Mouse (Mus musculus) myocyte (in vitro differentiated cells): Measurements from ENCODE around the gene E2f4. TPM values are rescaled to one million over a fixed set of nuclear protein-coding genes. Genes with fewer than 3 reads are reported as not detected.

Experiments used
- H3K27me3 ChIP-seq: one replicate; pipeline ENCODE4 v1.6.1; 2011; ENCODE audit not compliant: control insufficient read depth, insufficient read depth, insufficient read length
- H3K36me3 ChIP-seq: one replicate; pipeline ENCODE4 v1.6.1; 2011; ENCODE audit not compliant: control insufficient read depth, insufficient read depth
- H3K4me2 ChIP-seq: one replicate; pipeline ENCODE4 v1.6.1; 2011; ENCODE audit warnings: low read depth, control low read depth
- H3K4me3 ChIP-seq: one replicate; pipeline ENCODE4 v1.5.1; 2011; ENCODE audit warnings: mild to moderate bottlenecking, control low read depth, moderate library complexity
- H3K79me2 ChIP-seq: one replicate; pipeline ENCODE4 v1.6.1; 2011; ENCODE audit not compliant: control insufficient read depth, insufficient read depth
- H3ac ChIP-seq: one replicate; pipeline ENCODE4 v1.6.1; 2011; ENCODE audit not compliant: control insufficient read depth, insufficient read length
- CEBPB ChIP-seq: IDR thresholded peaks from 2 replicates; pipeline ENCODE4 v1.6.1; 2011; ENCODE audit warnings: mild to moderate bottlenecking, moderate library complexity; ENCODE audit not compliant: poor library complexity, insufficient read depth, severe bottlenecking
- E2F4 ChIP-seq: IDR thresholded peaks from one replicate; pipeline ENCODE4 v1.6.1; 2011; ENCODE audit warnings: mild to moderate bottlenecking, control low read depth, moderate library complexity; ENCODE audit not compliant: insufficient read depth
- MAX ChIP-seq: IDR thresholded peaks from one replicate; pipeline ENCODE4 v1.6.1; 2011; ENCODE audit warnings: low read depth, mild to moderate bottlenecking, control low read depth
- MYOD1 ChIP-seq, 3 experiments: IDR thresholded peaks; one replicate each; pipeline ENCODE4 v1.6.1; 2011; ENCODE audit warnings: control low read depth in 2 of 3, low read depth in 2 of 3, mild to moderate bottlenecking in 2 of 3, moderate library complexity in 1 of 3; ENCODE audit not compliant: insufficient read length in 2 of 3, control insufficient read depth in 1 of 3
- MYOG ChIP-seq, 3 experiments: IDR thresholded peaks; one replicate each; pipeline ENCODE4 v1.6.1; 2011; ENCODE audit warnings: control low read depth in 2 of 3, low read depth in 2 of 3, mild to moderate bottlenecking in 2 of 3; ENCODE audit not compliant: insufficient read length in 2 of 3, control insufficient read depth in 1 of 3, insufficient read depth in 1 of 3
- POLR2A ChIP-seq: IDR thresholded peaks from one replicate; pipeline ENCODE4 v1.6.1; 2011; ENCODE audit warnings: low read depth, mild to moderate bottlenecking, control low read depth, moderate library complexity; ENCODE audit not compliant: insufficient read length
- POLR2AphosphoS2 ChIP-seq: IDR thresholded peaks from one replicate; pipeline ENCODE4 v1.6.1; 2011; ENCODE audit warnings: low read depth, control low read depth; ENCODE audit not compliant: insufficient read length
- REST ChIP-seq: IDR thresholded peaks from one replicate; pipeline ENCODE4 v1.6.1; 2011; ENCODE audit warnings: mild to moderate bottlenecking, control low read depth, moderate library complexity; ENCODE audit not compliant: insufficient read depth, insufficient read length
- SRF ChIP-seq: IDR thresholded peaks from one replicate; pipeline ENCODE4 v1.6.1; 2011; ENCODE audit warnings: low read depth; ENCODE audit not compliant: control insufficient read depth, insufficient read length
- TCF12 ChIP-seq: IDR thresholded peaks from one replicate; pipeline ENCODE4 v1.6.1; 2011; ENCODE audit warnings: mild to moderate bottlenecking, control low read depth; ENCODE audit not compliant: poor library complexity, insufficient read depth, severe bottlenecking
- TCF3 ChIP-seq: IDR thresholded peaks from one replicate; pipeline ENCODE4 v1.6.1; 2011; ENCODE audit warnings: low read depth, control low read depth; ENCODE audit not compliant: insufficient read length
- USF1 ChIP-seq: IDR thresholded peaks from one replicate; pipeline ENCODE4 v1.6.1; 2011; ENCODE audit warnings: low read depth, mild to moderate bottlenecking, control low read depth, moderate library complexity
- polyA plus RNA-seq: library from polyadenylated mRNA; unstranded; fragments of >200 nt; fragmentation: generic; extraction: Trizol; gene quantifications from one replicate; pipeline ENCODE4 v1.2.1, GENCODE M21; 2012; ENCODE audit warnings: missing spikeins

E2f4 gene
- polyA plus RNA-seq, 1 experiment: 59.7 TPM

DNA sequence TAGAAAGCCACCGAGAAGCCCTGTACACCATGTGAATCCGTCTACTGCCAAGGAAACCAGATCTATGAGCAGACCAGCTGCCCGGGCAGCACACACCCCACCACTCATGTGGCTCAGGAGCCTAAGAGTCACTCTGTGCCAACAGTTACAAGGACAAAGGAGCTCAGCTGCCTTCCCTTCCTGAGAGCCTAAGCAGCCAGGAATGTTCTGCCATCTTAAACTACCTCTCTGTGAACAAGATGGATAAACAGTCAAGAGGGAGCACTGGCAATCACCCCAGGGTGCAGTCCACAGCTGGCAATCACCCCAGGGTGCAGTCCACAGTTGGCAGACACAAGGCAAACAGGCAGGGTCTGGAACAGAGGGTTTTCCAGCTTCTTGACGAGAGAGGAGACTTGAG lies 20.5 kb downstream of the E2f4 start:
- Histone ChIP-seq H3ac (no peak overlapping the region), H3K4me3 (no peak overlapping the region), H3K36me3 (peaks cover 39% of the 10 kb centered on the region), H3K4me2 (peak overlapping the region; percentile 26), H3K79me2 (no peaks in the 10 kb centered on the region), H3K27me3 (no peaks in the 10 kb centered on the region)
- TF ChIP-seq SRF (no peak), POLR2AphosphoS2 (no peak), TCF12 (no peak), POLR2A (no peak), CEBPB (no peak), REST (no peak), MYOG (IDR thresholded peaks at IDR 0.05; ENCODE audit: control insufficient read depth in 1 of 3, insufficient read depth in 1 of 3, insufficient read length in 2 of 3, low read depth in 2 of 3) (peak; percentile 39 to 91 (median 85)), TCF3 (no peak), E2F4 (no peak), MAX (no peak), USF1 (no peak), MYOD1 (IDR thresholded peaks at IDR 0.05; ENCODE audit: control insufficient read depth in 1 of 3, insufficient read length in 2 of 3, low read depth in 2 of 3) (peak; percentile 58 to 83 (median 70))

DNA sequence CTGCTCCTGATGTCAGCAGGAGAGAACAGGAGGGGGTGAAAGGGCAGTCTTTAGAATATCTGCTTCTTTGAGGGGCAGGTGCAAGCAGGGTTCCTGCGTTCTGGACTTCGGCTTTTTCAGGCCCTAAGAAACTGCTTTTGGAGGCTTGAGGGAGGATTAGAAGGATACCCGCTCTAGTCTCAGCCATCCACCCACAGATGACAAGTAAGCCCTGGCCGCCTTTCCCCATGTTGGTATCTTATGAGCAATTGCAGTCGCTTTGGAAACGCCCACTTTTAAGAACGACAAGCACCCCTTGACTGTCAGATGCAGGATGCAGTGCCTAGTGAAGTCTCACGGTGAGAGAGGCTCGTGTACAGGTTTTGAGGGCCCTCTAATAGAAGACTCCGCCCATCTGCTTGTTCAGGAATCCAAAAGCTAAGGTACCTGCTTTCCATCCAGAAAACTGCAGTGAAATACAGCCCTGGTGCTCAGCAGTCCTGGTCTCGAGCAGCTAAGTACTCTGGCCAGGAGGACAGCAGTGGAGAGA lies 21.3 kb downstream of the E2f4 start:
- no peak overlapping the region for H3K4me2 ChIP-seq
- H3K27me3 ChIP-seq: no peaks in the 10 kb centered on the region
- no peak overlapping the region for H3K4me3 ChIP-seq
- H3K79me2 ChIP-seq: no peaks in the 10 kb centered on the region
- TF ChIP-seq MYOD1 (IDR thresholded peaks at IDR 0.05; ENCODE audit: control insufficient read depth in 1 of 3, insufficient read length in 2 of 3, low read depth in 2 of 3) (no peak), MAX (no peak), POLR2AphosphoS2 (no peak), TCF12 (no peak), POLR2A (no peak), TCF3 (no peak)
- no peak overlapping the region for H3ac ChIP-seq
- peaks cover 42% of the 10 kb centered on the region for H3K36me3 ChIP-seq

DNA sequence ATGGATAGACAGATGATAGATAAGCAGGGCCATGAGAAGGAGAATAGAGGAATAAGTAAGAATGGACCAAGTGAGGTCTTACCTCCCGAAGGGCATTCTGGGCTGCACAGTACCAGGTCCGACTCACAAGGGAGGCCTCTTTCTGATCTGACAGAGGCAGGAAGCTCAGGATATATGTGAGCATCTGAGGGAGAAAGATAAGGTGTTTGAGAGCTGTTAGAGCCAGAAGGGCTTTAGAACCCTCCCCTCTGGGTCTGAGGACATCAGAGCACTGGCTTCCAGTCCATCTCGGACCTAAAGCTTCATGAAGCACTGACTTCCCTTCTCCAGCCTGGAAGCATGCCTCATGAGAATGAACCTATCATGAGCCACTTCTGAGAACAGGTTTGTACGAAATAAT lies 25.7 kb downstream of the E2f4 start:
- peaks cover 7% of the 10 kb centered on the region for H3K36me3 ChIP-seq

DNA sequence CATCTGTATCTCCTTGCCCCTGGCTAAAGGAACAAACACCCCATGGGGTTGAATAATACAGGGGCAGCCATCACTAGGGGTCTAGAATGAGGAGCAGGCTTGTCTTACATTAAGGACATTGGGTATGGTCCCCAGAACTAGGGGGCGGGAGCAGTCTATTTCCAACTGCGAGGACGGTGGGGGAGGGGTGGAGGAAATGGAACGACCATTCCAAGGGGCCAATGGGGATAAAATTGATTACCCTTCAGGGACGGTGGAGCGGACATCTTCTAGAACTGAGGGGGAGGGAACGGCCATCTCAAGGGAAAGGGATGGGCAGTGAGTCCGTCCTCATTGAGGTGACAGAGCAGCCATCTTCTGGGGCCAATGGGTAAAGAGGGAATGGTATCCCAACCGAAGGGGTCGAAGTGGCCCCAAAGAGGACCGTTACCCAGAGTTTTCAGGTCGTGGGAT lies 28.2 kb downstream of the E2f4 start:
- Histone ChIP-seq H3K27me3 (no peaks in the 10 kb centered on the region), H3K36me3 (peaks cover 15% of the 10 kb centered on the region), H3K4me3 (peak overlapping the region; percentile 79), H3ac (peak overlapping the region; percentile 47), H3K4me2 (peak overlapping the region; percentile 91), H3K79me2 (peaks cover 37% of the 10 kb centered on the region)
- TF ChIP-seq TCF3: no peak
- TF ChIP-seq USF1: no peak
- TF ChIP-seq MYOD1 (IDR thresholded peaks at IDR 0.05; ENCODE audit: control insufficient read depth in 1 of 3, insufficient read length in 2 of 3, low read depth in 2 of 3): no peak
- TF ChIP-seq TCF12: no peak
- TF ChIP-seq POLR2A: no peak
- no peak for TF ChIP-seq POLR2AphosphoS2
- TF ChIP-seq MYOG (IDR thresholded peaks at IDR 0.05; ENCODE audit: control insufficient read depth in 1 of 3, insufficient read depth in 1 of 3, insufficient read length in 2 of 3, low read depth in 2 of 3): no peak

More for the DNA sequence above, 25.7 kb downstream of the E2f4 start:
- Histone ChIP-seq H3ac (no peak overlapping the region), H3K4me3 (no peak overlapping the region), H3K27me3 (no peaks in the 10 kb centered on the region), H3K4me2 (no peak overlapping the region), H3K79me2 (peaks cover 36% of the 10 kb centered on the region)
- TF ChIP-seq POLR2AphosphoS2 (peak; percentile 15), MYOG (IDR thresholded peaks at IDR 0.05; ENCODE audit: control insufficient read depth in 1 of 3, insufficient read depth in 1 of 3, insufficient read length in 2 of 3, low read depth in 2 of 3) (no peak)

DNA sequence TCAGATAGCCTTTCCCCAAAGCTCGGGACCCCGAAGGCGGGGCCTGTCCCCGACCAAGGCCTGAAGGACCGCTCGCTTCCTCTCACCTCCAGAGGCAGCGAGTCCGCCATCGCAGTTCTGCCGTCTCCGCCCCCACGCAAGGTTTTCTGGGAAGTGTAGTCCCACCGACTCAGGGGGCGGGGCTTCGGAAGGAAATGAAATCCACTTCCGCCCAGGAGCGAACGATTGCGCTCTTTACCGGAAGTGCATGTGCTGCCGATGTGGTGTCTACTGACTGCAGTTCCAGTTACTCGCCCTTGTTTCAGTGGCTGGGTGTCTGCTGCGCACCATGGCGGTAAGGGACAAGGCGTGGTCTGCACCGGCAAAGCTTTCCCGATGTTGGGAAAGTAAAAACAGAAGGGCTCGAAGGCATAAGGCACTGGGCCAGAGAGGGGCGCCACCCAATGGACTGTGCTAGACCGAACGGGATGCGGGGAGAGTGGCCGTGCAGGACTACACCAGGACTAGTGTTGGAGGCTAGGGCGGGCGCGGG lies 28.7 kb downstream of the E2f4 start, which contains the start of the genes Lrrc29 and Tmem208:
Gene Lrrc29, minus strand, starts transcription at position 138 of the 532 bp plus-strand sequence.
Gene Tmem208, plus strand, starts transcription at position 214 of the 532 bp plus-strand sequence.
- Histone ChIP-seq H3K4me2 (peak within 1 kb of the TSS; percentile 91), H3K79me2 (peaks cover 37% of the 10 kb centered on the region), H3K4me3 (peak within 1 kb of the TSS; percentile 79), H3K27me3 (no peaks in the 10 kb centered on the region), H3ac (peak within 1 kb of the TSS; percentile 47), H3K36me3 (peaks cover 20% of the 10 kb centered on the region)
- peak; percentile 35 for TF ChIP-seq MAX
- peak; percentile 22 for TF ChIP-seq SRF
- TF ChIP-seq CEBPB: peak; percentile 29; the same call in 1 of the 2 replicates
- no peak for TF ChIP-seq TCF3
- no peak for TF ChIP-seq USF1
- TF ChIP-seq POLR2AphosphoS2: peak; percentile 99
- TF ChIP-seq POLR2A: peak; percentile 99
- no peak for TF ChIP-seq E2F4
- TF ChIP-seq MYOD1 (IDR thresholded peaks at IDR 0.05; ENCODE audit: control insufficient read depth in 1 of 3, insufficient read length in 2 of 3, low read depth in 2 of 3): peak in 1 of 3 experiments; percentile 44
- no peak for TF ChIP-seq TCF12
- TF ChIP-seq REST: peak; percentile 51
- no peak for TF ChIP-seq MYOG (IDR thresholded peaks at IDR 0.05; ENCODE audit: control insufficient read depth in 1 of 3, insufficient read depth in 1 of 3, insufficient read length in 2 of 3, low read depth in 2 of 3)
